Mouse (Mus musculus) ES-E14 (cell line): ENCODE measurements at regions not wholly inside any gene's neighbourhood (a gene's known extent, or its start where the extent isn't known, plus 50 kb on each side); places are given as distances from the start of the nearest gene placed in this dataset.

Experiments used
- CHD2 ChIP-seq: IDR thresholded peaks from 2 replicates; pipeline ENCODE4 v1.6.1; 2014; ENCODE audit warnings: mild to moderate bottlenecking, low read depth, low read length, inconsistent platforms
- MAFK ChIP-seq: IDR thresholded peaks from 2 replicates; pipeline ENCODE4 v1.6.1; 2014; ENCODE audit warnings: mild to moderate bottlenecking, low read depth, low read length, inconsistent platforms; ENCODE audit not compliant: insufficient read depth
- ZC3H11A ChIP-seq: IDR thresholded peaks from 2 replicates; pipeline ENCODE4 v1.6.1; 2012; ENCODE audit warnings: low read depth, mild to moderate bottlenecking, inconsistent platforms, low read length, borderline replicate concordance
- ZNF384 ChIP-seq: IDR thresholded peaks from 2 replicates; pipeline ENCODE4 v1.6.1; 2012; ENCODE audit warnings: low read depth, low read length, inconsistent platforms

DNA sequence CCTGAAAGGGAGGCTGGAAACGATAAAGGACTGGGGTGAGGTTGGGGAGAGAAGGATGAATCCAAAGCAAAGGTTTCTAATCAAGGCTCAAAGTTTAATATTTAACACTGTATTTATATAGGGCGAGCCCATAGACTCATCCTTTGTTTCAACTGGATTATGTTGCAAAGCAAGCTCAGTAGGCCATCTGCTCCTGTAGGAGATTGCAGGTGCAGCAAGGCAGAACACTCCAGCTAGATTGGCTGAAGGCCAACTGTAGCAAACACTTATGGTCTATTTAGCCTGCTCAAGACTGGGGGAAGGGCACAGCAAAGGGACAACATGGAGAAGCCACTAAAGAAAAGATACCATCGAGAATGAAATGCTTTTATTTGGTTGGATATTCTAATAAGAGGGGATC lies 1548.1 kb upstream of the Dsel start:
- TF ChIP-seq ZNF384 (no peak), MAFK (no peak), ZC3H11A (no peak), CHD2 (no peak)
